Mouse (Mus musculus) MEL (cell line): ENCODE data around the gene Map1s.

Experiments
- CTCF ChIP-seq, 3 experiments: IDR thresholded peaks in 2 of 3; conservative IDR thresholded peaks in 1 of 3; 2 replicates each; pipeline ENCODE4 v1.5.1; 2011 to 2012; ENCODE audit warnings: low read length in 3 of 3, low read depth in 2 of 3, mild to moderate bottlenecking in 2 of 3, improper control_type of control experiment in 1 of 3, inconsistent platforms in 1 of 3, mixed read lengths in 1 of 3, moderate library complexity in 1 of 3; ENCODE audit not compliant: control insufficient read depth in 1 of 3, insufficient read depth in 1 of 3, poor library complexity in 1 of 3, severe bottlenecking in 1 of 3
- EP300 ChIP-seq, 2 experiments: IDR thresholded peaks; 2 replicates each; pipeline ENCODE4 v1.6.1; 2011; ENCODE audit warnings: improper control_type of control experiment in 2 of 2, low read length in 2 of 2, low read depth in 1 of 2, mild to moderate bottlenecking in 1 of 2
- GATA1 ChIP-seq: IDR thresholded peaks from 2 replicates; pipeline ENCODE4 v1.6.1; 2011; ENCODE audit warnings: low read depth, low read length, improper control_type of control experiment
- JUND ChIP-seq: IDR thresholded peaks from 2 replicates; pipeline ENCODE4 v1.6.1; 2011; ENCODE audit warnings: low read depth, mild to moderate bottlenecking, improper control_type of control experiment, low read length
- NELFE ChIP-seq: IDR thresholded peaks from 2 replicates; pipeline ENCODE4 v1.6.1; 2011; ENCODE audit warnings: low read depth, low read length, improper control_type of control experiment
- POLR2A ChIP-seq, 2 experiments: IDR thresholded peaks; 2 replicates each; pipeline ENCODE4 v1.6.1; 2011 to 2012; ENCODE audit warnings: low read length in 2 of 2, mild to moderate bottlenecking in 2 of 2, control low read depth in 1 of 2, improper control_type of control experiment in 1 of 2, low read depth in 1 of 2, moderate library complexity in 1 of 2; ENCODE audit not compliant: control insufficient read depth in 1 of 2, insufficient read depth in 1 of 2, poor library complexity in 1 of 2
- USF1 ChIP-seq: IDR thresholded peaks from 2 replicates; pipeline ENCODE4 v1.6.1; 2014; ENCODE audit warnings: low read depth, mild to moderate bottlenecking, inconsistent platforms, low read length, improper control_type of control experiment, moderate library complexity
- ZNF384 ChIP-seq: IDR thresholded peaks from 2 replicates; pipeline ENCODE4 v1.6.1; 2012; ENCODE audit warnings: low read depth, mild to moderate bottlenecking, inconsistent platforms, low read length, improper control_type of control experiment

DNA sequence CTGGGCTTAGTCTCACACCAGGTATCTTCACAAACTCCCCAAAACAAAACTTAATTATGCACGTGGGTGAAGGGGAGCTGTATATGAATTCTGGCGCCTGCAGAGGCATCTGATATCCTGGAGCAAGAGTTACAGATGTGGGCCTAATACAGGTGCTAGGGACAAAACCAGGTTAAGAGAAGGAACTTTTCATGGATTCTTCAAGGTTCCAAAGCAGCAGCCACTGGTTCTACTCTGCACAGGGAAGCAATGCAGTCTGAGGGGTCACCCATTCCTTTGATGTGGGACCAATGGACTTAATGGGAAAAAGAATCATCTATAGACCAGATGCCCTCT, 11.4 kb upstream of the Map1s start:
- no peak for TF ChIP-seq JUND
- TF ChIP-seq POLR2A (IDR thresholded peaks at IDR 0.05; ENCODE audit: control insufficient read depth in 1 of 2, insufficient read depth in 1 of 2, low read depth in 1 of 2, low read length in 2 of 2, poor library complexity in 1 of 2), result peak in 1 of 2 experiments; percentile 34; a peak in 2 of 4 replicates
- TF ChIP-seq CTCF (IDR thresholded peaks at IDR 0.05 in 2 of 3, conservative IDR thresholded peaks at IDR 0.05 in 1 of 3; ENCODE audit: control insufficient read depth in 1 of 3, insufficient read depth in 1 of 3, low read depth in 2 of 3, low read length in 3 of 3, poor library complexity in 1 of 3, severe bottlenecking in 1 of 3), result no peak
- no peak for TF ChIP-seq EP300 (IDR thresholded peaks at IDR 0.05; ENCODE audit: low read depth in 1 of 2, low read length in 2 of 2)
- no peak for TF ChIP-seq NELFE
- no peak for TF ChIP-seq USF1
- no peak for TF ChIP-seq ZNF384
- no peak for TF ChIP-seq GATA1
